In the genomic region with DNA sequence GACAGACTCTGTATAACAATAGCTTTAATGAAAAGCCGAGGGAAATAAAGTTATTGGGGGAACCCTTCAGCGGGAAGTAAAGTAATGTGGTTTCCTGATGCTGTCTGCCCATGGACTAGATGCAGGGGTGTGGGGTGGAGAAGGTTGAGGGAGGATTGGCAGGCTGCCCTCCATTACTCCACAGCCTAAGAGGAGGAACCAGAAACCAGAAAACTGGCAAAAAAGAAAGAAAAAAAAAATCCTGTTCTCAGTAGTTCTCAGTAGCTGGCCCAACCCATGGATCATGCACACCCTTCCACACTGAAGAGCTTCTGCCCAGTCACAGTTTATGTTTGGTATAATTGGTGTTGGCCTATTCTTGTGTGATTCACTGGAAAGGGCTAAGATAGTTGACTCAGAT, we compare ENCODE assay signal across 14 mouse cellular contexts. TPM values are rescaled to one million over a fixed set of nuclear protein-coding genes. Genes with fewer than 3 reads are reported as not detected.
A peak's percentile ranks its signal among the peaks of the same experiment; 100 is the strongest.
DNase-seq lines count a peak whose midpoint lies in the region; ATAC-seq lines count a peak whose summit lies in the region.
"Had no signal": no experiment of that assay in that cellular context is flagged by ENCODE, and none has a peak within 500 bp of the region (broad histone marks: within the 10 kb centered on the region; RNA-seq: fewer than 3 reads in every experiment).

No protein-coding gene starts in this region.

- ATAC-seq in heart, embryonic 12.5 days (ENCODE audit: insufficient number of reproducible peaks, low FRiP score), result no peak
- ATAC-seq in hindbrain, embryonic 12.5 days (ENCODE audit: low FRiP score), result no peak
- ATAC-seq: intestine, postnatal 0 days had no signal

- H3K4me2 ChIP-seq in heart, embryonic 12.5 days, result no peak overlapping the region
- no peak overlapping the region for H3K4me2 ChIP-seq in hindbrain, embryonic 12.5 days (replicated peaks)
- H3K4me2 ChIP-seq: heart, embryonic 15.5 days; neural tube, embryonic 15.5 days had no signal

- peaks cover 26% of the 10 kb centered on the region for H3K27me3 ChIP-seq in heart, embryonic 12.5 days (replicated peaks)
- no peaks in the 10 kb centered on the region for H3K27me3 ChIP-seq in hindbrain, embryonic 12.5 days
- H3K27me3 ChIP-seq: megakaryocyte, embryonic 14.5 days; neural tube, embryonic 15.5 days had no signal

- no peak overlapping the region for H3K9ac ChIP-seq in heart, embryonic 12.5 days
- H3K9ac ChIP-seq in hindbrain, embryonic 12.5 days, result no peak overlapping the region
- H3K9ac ChIP-seq: heart, embryonic 15.5 days; neural tube, embryonic 15.5 days had no signal

- peaks cover 26% of the 10 kb centered on the region for H3K4me1 ChIP-seq in heart, embryonic 12.5 days (replicated peaks)
- no peaks in the 10 kb centered on the region for H3K4me1 ChIP-seq in hindbrain, embryonic 12.5 days
- H3K4me1 ChIP-seq: neural tube, embryonic 15.5 days had no signal

- peak; percentile 52 to 83 for DNase-seq in heart, adult 18-20 months
- DNase-seq in 3134 (ENCODE audit: extremely low read depth, insufficient read length, low spot score), result peak; percentile 27
- DNase-seq in adrenal gland, postnatal 36 days, result peak; percentile 38 to 55
- DNase-seq in heart, postnatal 25 days (ENCODE audit: low spot score), result peak; percentile 31
- DNase-seq in left cerebral cortex, postnatal 36 days (ENCODE audit: low spot score in 2 of 2), result no peak
- no peak for DNase-seq in spleen, adult 12 weeks (ENCODE audit: low spot score)
- DNase-seq: cerebellum, postnatal 14 days had no signal

- 84% methylated on average over 2 of the region's 2 CpGs for WGBS in heart, embryonic 12.5 days
- 88% methylated on average over 2 of the region's 2 CpGs for whole genome bisulfite sequencing in hindbrain, embryonic 12.5 days

- no peaks in the 10 kb centered on the region for H3K9me3 ChIP-seq in heart, embryonic 12.5 days (replicated peaks)
- H3K9me3 ChIP-seq in hindbrain, embryonic 12.5 days (replicated peaks), result no peaks in the 10 kb centered on the region
- H3K9me3 ChIP-seq: heart, embryonic 15.5 days; megakaryocyte, embryonic 14.5 days; neural tube, embryonic 15.5 days had no signal

- intact Hi-C loops in heart, postnatal 25 days (cut with DNase I), result loop anchor here (2.0 to 5.0 kb wide), 2 partner anchors 172 to 211 kb away; a partner anchor contains a TSS
- intact Hi-C loops in left cerebral cortex, postnatal 36 days (cut with DNase I), result loop anchor here (5.0 to 10.0 kb wide), 3 partner anchors 124 to 226 kb away; no protein-coding TSS in a partner anchor

- no peak overlapping the region for H3K27ac ChIP-seq in heart, embryonic 12.5 days (ENCODE audit: poor library complexity, severe bottlenecking)
- no peak overlapping the region for H3K27ac ChIP-seq in hindbrain, embryonic 12.5 days
- H3K27ac ChIP-seq: neural tube, embryonic 15.5 days had no signal

- H3K4me3 ChIP-seq in heart, embryonic 12.5 days, result no peak overlapping the region
- no peak overlapping the region for H3K4me3 ChIP-seq in hindbrain, embryonic 12.5 days
- H3K4me3 ChIP-seq: heart, embryonic 15.5 days; neural tube, embryonic 15.5 days had no signal

- no peaks in the 10 kb centered on the region for H3K36me3 ChIP-seq in heart, embryonic 12.5 days
- no peaks in the 10 kb centered on the region for H3K36me3 ChIP-seq in hindbrain, embryonic 12.5 days
- H3K36me3 ChIP-seq: heart, embryonic 15.5 days; neural tube, embryonic 15.5 days had no signal

RNA-seq across cellular contexts. Expression of a gene that starts 27.6 kb away (rescaled TPM):
- under 1 TPM in 1 of 2 experiments, not detected in 1; 0.30 TPM for total RNA-seq in heart, adult 18-20 months (2021)
- polyA plus RNA-seq in heart, embryonic 12.5 days (2016; fragmentation: Nextera tagmentation; extraction: Ambion mirVana), result 0.42 TPM in 1 of 2 replicates, not detected in the other
- under 1 TPM in 1 of 2 experiments, not detected in 1; 0.33 TPM for total RNA-seq in adrenal gland, postnatal 36 days (2021)
- not detected for total RNA-seq in heart, postnatal 25 days (2021)
- polyA plus RNA-seq in hindbrain, embryonic 12.5 days (2016; fragmentation: Nextera tagmentation; extraction: Ambion mirVana), result not detected in 2 replicates
- not detected for total RNA-seq in left cerebral cortex, postnatal 36 days (2021)
- polyA plus RNA-seq: neural tube, embryonic 15.5 days; stomach, embryonic 14.5 days had no signal

RNA-seq across cellular contexts. Expression of a gene that starts 27.7 kb away (rescaled TPM):
- total RNA-seq in heart, adult 18-20 months (2021), result not detected
- 0.10 TPM in 1 of 2 replicates, not detected in the other for polyA plus RNA-seq in heart, embryonic 12.5 days (2016; fragmentation: Nextera tagmentation; extraction: Ambion mirVana)
- total RNA-seq in adrenal gland, postnatal 36 days (2021), result under 1 TPM in 1 of 2 experiments, not detected in 1; 0.40 TPM
- under 1 TPM; 0.21 to 0.25 TPM for total RNA-seq in heart, postnatal 25 days (2021)
- polyA plus RNA-seq in hindbrain, embryonic 12.5 days (2016; fragmentation: Nextera tagmentation; extraction: Ambion mirVana), result not detected in 2 replicates
- total RNA-seq in left cerebral cortex, postnatal 36 days (2021), result 1 to 10 TPM in 1 of 2 experiments, under 1 TPM in 1; 0.81 to 1.3 TPM

RNA-seq across cellular contexts. Expression of a gene that starts 34.1 kb away (rescaled TPM):
- under 1 TPM; 0.15 to 0.41 TPM for total RNA-seq in heart, adult 18-20 months (2021)
- 2.1 and 2.9 TPM in 2 replicates for polyA plus RNA-seq in heart, embryonic 12.5 days (2016; fragmentation: Nextera tagmentation; extraction: Ambion mirVana)
- under 1 TPM; 0.66 to 0.76 TPM for total RNA-seq in adrenal gland, postnatal 36 days (2021)
- under 1 TPM; 0.60 to 0.84 TPM for total RNA-seq in heart, postnatal 25 days (2021)
- polyA plus RNA-seq in hindbrain, embryonic 12.5 days (2016; fragmentation: Nextera tagmentation; extraction: Ambion mirVana), result 0.21 and 0.59 TPM in 2 replicates
- total RNA-seq in left cerebral cortex, postnatal 36 days (2021), result 1 to 10 TPM; 1.4 to 1.8 TPM

Comparison
In these comparisons a context has a peak if more than half of its experiments do, and no peak if none do; other contexts are left out.
1. DNase-seq: peak in heart, adult 18-20 months (2 of 2), 3134 (single experiment), adrenal gland, postnatal 36 days (2 of 2) and heart, postnatal 25 days (single experiment); none in left cerebral cortex, postnatal 36 days (0 of 2) and spleen, adult 12 weeks (single experiment).